Mouse (Mus musculus) hindlimb bud, embryonic 11.5 days (tissue): ENCODE measurements around the gene Tefm.
"Not testable (repeated sequence)": the region's sequence is repeated elsewhere in the genome, so short reads cannot be mapped to it uniquely, and the experiment has no call there.

Source experiments
- DNase-seq: peaks from one replicate; pipeline ENCODE4 v3.0.0-alpha.2; 2012; ENCODE audit warnings: low read depth, low spot score; ENCODE audit errors: extremely low spot score

Tefm gene

GRCm38 (mm10) chr11:80159018-80159417 is 17.0 kb upstream of the Tefm start:
- no peak for DNase-seq

DNA sequence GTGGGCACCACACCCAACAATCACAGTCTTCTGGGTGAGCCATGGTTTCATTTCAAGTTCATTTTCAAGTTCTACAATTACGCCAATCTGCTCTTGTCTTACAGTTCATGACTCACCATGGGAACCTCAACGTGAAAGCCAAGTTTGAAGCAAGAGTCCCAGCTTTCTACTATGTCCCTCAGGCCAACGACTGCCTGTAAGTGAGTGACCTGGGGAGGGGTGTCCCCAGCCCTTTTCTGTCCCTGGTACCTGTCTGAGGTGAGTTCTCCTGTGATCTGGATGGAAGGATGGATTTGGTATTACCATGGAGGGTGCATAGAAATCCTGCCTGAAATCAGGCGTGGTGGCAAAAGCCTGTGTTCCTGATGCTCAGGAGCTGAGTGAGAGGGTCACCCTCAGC is 14.9 kb upstream of the Tefm start:
- DNase-seq, result no peak

DNA sequence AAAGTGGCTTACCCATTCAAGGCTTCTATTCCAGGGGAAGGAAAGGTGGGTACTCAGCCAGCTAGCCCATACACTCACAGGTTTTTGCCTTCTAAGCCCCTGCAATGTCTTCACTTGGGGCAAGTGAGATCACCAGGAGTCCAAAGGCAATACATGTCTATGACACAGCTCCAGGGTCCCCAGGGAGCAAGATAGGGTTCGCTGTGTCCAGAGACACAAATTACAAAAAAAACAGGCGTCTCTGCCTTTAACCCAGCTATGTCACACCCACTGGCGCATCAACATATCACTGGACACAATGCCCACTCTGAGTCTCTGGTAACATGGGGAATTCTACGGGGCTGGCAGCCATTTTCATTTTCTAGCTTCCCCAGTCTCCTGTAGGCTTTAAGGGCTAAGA is 14.0 kb upstream of the Tefm start:
- no peak for DNase-seq

- no peak for DNase-seq
Measured at GRCm38 (mm10) chr11:80155541-80155940, 13.6 kb upstream of the Tefm start.

DNA sequence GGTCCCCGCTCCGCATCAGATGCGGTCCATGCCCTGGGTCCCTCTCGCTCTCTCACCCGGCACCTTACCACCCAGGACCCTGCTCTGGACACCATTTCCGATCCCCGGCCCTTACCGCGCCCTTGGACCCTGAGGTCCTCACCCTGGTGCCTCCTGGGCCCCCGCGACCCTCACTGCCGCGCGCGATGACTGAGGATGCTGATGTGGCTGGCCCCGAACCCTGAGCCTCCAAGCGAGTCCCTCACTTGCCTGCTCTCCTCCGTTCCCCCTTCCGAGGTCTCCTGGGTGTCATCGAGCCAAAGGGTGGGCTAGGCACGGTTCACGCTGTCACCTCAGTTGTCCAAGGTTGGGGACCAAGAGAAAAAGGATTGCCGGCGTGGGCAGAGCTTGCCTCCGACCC is 12.5 kb upstream of the Tefm start:
- no peak for DNase-seq

- DNase-seq, result no peak
Measured at GRCm38 (mm10) chr11:80153857-80154495, 12.0 kb upstream of the Tefm start, which contains the start of gene Adap2. Adap2 (plus strand) TSS chr11:80154105.

GRCm38 (mm10) chr11:80152376-80152775 is 10.4 kb upstream of the Tefm start:
- no peak for DNase-seq

- no peak for DNase-seq
Measured at GRCm38 (mm10) chr11:80151541-80151940, 9.6 kb upstream of the Tefm start.

- no peak for DNase-seq
Measured at GRCm38 (mm10) chr11:80150566-80150965, 8.6 kb upstream of the Tefm start.

DNA sequence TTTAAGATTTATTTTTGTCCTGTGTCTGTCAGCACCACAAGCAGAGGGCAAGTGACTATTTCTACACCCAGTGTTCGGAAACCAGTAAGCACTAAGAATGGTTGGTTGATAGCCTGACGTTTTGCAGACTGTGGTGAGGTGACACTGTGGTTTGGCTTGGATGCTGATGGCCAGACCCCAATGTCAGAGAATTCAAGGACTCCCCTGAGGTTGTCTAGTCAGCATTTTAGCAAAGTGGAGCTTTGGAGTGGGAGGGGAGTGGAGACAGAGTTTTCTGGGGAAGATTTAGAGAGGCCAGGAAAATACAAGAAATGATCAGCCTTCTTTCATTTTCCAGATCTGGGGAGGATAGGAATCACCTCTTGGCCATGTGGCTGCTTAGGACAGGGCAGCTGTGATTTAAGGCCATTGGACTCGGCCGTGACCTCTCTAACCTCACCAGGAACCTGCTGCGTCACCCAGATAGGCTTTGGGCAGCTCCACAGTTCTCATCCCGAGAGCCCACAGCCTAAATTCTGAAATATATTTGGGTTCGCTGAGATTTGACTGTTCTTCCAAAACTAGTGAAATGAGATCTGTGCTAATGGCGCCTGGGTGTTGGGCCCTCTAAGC is 7.5 kb upstream of the Tefm start:
- no peak for DNase-seq

DNA sequence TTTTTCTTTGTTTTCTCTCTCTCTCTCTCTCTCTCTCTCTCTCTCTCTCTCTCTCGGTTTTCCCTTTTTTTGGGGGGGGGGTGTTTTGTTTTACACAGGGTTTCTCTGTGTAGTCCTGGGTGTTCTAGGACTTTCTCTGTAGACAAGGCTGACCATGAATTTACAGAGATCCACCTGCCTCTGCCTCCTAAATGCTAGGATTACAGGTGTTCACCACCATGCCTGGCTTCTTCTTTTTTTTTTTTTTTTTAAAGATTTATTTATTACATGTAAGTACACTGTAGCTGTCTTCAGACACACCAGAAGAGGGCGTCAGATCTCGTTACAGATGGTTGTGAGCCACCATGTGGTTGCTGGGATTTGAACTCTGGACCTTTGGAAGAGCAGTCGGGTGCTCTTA is 7.0 kb upstream of the Tefm start:
- not testable (repeated sequence) for DNase-seq

DNA sequence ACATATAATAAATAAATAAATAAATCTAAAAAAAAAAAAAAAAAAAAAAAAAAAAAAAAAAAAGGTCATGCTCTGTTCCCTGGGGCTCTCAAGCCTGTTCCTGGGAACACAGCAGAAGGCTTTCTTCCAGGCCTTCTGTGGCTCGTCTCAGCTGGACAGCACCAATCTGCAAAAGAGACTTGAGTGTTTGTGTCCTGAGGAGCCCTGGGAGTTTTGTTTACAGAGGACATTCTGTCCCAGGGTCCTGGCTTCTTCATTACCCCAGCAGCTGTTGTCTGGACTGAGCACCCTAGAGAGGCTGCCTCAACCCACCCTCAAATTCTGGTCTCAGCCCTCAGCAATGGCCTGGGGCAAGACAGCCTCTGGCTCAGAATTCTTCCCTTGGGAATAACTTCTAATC is 6.3 kb upstream of the Tefm start:
- no peak for DNase-seq

DNA sequence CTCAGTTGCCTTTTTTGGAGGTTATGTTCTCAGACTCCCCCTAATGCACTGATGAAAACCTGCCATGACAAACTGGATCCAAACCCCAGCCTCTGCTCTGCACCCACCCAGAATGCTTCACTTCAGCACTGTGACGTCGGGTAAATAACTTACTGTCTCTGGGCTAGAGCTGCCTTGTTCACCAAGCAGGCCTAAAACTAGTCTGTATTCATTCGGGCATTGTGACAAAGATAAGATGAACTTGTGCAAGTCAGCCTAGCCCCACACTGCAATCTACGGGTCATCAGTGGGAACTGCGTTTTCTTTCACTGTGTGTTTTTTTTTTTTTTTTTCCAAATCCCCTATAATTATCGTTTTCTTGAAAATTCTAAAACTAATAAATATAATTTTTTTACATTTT is 5.8 kb upstream of the Tefm start:
- DNase-seq, result no peak

DNA sequence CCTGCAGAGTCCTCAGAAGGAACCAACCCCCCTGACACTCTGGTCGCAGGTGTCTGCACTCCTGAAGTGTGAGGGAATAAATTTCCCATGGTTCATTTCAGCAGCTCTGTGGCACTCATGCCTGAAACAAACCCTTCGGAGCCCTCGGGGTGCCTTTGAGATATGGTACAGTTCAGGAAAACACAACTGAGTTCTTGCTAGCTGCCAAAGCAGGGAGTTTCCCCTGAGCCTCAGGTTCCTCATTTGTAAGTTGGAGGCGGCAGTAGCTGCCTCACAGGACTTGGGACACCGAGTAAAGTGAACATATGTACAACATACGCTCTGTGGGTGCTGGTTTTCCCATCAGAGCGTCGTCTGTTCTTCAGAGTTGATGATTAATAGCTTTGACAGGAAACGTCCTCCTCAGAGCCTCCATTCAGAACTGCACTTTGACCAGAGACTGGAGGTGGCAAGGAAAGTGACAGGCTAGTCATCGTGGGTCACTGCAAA is 3.9 kb upstream of the Tefm start:
- DNase-seq, result no peak

GRCm38 (mm10) chr11:80142872-80143271 is 897 bp upstream of the Tefm start:
- DNase-seq, result no peak

GRCm38 (mm10) chr11:80137773-80138172 is 4.2 kb downstream of the Tefm start:
- no peak for DNase-seq

DNA sequence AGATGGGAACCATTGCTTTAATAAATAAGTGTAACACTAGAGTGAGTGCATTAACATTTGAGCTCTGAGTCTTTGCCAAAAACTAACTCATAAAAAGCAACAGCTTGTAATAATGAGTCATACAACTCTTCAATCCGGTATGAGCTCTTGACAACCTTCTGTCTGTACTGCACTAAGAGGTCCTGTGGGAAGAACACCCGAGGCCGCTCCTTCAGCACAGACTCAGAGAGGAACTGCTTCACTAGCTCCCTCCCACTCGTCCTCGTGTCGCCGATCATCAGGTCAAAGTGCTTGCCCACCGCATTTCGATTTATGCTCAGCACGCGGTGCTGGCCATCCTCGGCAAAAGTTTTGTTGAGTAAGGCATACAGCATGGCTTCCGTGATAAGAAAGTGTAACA is 5.2 kb downstream of the Tefm start:
- no peak for DNase-seq

DNA sequence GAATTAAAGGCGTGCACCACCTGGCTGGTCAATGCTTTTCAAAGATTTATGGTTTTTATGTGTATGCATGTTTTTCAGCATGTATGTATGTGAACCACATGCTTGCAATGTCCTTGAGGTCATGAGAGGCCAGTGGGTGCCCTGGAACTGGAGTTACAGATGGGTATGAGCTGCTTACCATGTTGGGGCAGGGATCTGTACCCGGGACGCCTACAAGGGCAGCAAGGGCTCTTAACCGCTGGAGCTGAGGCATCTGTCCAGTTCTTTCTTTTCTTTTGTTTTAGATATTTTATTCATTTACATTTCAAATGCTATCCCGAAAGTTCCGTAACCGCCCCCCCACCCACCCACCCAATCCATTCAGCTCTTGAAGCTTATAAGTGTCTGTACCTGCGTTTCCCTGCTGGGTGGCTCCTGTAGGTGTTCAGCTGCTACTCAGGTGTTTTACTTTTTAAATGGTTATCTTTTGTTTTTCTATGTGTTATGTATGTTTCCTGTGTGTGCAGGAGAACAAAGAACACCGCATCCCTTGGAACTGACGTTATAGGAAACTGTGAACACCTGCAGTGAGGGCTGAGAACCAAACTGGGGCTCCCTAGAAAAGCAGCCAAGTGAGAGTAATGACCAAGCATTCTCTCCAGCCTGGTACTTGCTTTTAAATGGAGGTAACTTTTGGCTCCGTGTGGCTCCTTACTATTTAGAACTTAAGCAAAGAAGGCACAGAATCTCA is 5.9 kb downstream of the Tefm start:
- DNase-seq, result no peak

GRCm38 (mm10) chr11:80134744-80135143 is 7.2 kb downstream of the Tefm start:
- DNase-seq, result no peak

DNA sequence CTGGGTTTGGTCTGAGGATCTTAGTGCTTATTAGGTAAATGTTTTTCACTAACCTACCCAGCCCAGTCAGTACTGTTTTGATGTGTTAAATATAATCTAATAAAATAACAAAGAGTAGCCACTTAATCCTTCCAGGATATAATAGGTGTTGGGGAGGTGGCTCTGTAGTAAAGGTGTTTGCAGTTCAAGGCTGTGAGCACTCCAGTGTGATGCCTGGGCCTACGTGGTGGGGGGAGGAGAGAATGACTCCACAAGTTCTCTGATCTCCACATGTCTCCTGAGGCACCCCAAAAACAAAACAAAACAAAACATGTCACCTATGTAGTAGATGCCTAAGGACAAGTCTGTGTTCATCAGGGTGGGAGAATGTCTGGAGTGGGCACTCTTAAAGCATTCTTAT is 9.9 kb downstream of the Tefm start:
- DNase-seq, result no peak

DNA sequence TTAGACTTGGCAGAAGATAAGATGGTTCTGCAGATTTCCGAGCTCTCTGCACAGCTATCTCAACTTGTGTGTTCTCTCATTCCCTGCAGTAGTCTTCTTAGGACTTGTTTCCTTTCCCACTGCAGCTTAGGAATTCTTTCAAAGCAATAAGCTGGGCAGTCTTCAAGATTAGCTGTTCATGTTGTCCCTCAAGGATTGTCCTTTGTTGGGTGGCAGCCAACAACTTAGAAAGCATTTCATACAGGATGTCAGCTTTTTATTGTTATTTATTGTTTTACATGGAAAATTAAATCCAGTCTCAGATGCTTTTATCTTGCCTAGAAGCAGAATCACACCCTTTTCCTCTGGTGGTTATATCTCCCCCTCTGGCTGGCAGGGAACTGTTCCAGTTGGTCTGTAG is 25.6 kb downstream of the Tefm start:
- no peak for DNase-seq

- no peak for DNase-seq
Measured at GRCm38 (mm10) chr11:80104407-80104806, 37.6 kb downstream of the Tefm start.
